Mouse (Mus musculus) erythroblast, embryonic 14.5 days (primary cell): Measurements from ENCODE around the gene Fndc3a.

Experiments
- GATA1 ChIP-seq: IDR thresholded peaks from 2 replicates; pipeline ENCODE4 v1.6.1; 2012; ENCODE audit warnings: low read length, inconsistent platforms, mixed read lengths
- TAL1 ChIP-seq: IDR thresholded peaks from 3 replicates; pipeline ENCODE4 v1.6.1; 2012; ENCODE audit warnings: low read length, inconsistent platforms, mixed read lengths

DNA sequence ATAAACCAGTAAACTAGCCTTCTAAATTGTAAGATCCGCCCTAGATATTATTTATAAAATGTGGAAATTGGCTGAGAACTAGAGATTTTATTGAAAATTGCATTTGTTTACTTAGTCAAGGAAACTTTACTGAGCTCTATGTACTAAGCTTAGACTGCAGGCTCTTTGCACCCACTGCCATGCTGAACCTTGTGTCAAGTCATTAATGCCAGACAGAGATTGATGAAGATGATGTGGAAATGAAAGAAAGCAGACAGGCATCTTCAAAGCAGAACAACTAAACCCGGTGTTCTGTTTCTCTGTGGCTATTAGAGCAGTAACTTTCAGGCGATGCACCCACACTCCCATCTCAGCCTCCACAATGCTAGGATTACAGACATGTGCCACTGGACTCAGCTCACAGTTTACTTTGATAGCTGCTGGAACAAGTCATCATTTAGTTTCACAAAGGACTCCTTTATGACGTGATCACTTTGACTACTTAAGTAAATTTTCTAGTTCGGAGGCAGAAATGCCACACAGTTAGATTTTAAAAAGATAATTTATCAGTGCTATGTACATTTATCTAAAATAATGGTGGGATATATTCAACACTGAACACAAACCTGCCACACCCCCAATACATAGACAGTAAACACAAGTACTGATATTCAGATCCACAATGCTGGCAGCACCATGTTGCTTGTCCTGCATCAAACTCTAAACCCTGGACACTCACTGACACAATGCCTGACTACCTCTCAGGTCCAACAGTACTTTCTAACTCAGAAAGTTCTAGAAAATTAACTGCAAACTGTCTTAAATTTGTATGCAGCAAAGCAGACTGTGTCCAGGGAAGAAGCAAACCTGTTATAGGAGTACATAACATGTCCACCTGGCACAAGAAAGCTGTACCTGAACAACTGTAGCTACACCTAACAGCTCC is 108.2 kb downstream of the Fndc3a start:
- TF ChIP-seq TAL1 (no peak), GATA1 (no peak)
